Mouse (Mus musculus): ENCODE measurements around the gene Bglap2. TPM values are rescaled to one million over a fixed set of nuclear protein-coding genes. Genes with fewer than 3 reads are reported as not detected.
A peak's percentile ranks its signal among the peaks of the same experiment; 100 is the strongest.

Bglap2 gene
- polyA plus RNA-seq, 1 experiment from 2014 or later = not detected

DNA sequence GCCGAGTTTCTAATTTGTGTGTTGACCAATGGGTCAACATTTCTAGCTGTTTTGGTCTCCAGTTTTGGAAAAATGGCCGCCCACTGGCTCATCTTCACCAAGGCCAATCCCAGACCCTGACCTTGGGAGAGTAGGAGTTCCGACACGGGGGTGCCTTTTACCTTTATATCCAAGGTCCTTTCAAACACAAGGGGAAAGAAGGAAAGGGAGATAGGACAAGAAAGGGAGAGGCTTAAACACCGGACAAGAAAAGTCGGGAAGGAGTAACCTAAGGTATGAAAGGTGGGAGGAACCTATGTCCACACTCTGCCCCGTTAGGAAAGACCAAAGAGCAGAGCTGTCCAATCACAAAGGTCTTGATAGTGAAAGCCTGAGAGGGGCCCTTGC, 32.1 kb upstream of the Bglap2 start:
- Histone ChIP-seq H3K9me3 (replicated peaks) (no peaks in the 10 kb centered on the region), H3K9ac (peak overlapping the region; percentile 18; the same call in 1 of the 2 replicates), H3K4me2 (peak overlapping the region; percentile 75), H3K4me1 (replicated peaks) (peaks cover 31% of the 10 kb centered on the region), H3K27me3 (no peaks in the 10 kb centered on the region), H3K27ac (peak overlapping the region; percentile 96), H3K4me3 (peak overlapping the region; percentile 68), H3K36me3 (peaks cover 23% of the 10 kb centered on the region; the same call in 1 of the 2 replicates)
- no peak for ATAC-seq (replicated peaks; ENCODE audit: insufficient number of reproducible peaks, insufficient read depth, low FRiP score, low read depth)
- 19% methylated on average over 7 of the region's 7 CpGs for WGBS

DNA sequence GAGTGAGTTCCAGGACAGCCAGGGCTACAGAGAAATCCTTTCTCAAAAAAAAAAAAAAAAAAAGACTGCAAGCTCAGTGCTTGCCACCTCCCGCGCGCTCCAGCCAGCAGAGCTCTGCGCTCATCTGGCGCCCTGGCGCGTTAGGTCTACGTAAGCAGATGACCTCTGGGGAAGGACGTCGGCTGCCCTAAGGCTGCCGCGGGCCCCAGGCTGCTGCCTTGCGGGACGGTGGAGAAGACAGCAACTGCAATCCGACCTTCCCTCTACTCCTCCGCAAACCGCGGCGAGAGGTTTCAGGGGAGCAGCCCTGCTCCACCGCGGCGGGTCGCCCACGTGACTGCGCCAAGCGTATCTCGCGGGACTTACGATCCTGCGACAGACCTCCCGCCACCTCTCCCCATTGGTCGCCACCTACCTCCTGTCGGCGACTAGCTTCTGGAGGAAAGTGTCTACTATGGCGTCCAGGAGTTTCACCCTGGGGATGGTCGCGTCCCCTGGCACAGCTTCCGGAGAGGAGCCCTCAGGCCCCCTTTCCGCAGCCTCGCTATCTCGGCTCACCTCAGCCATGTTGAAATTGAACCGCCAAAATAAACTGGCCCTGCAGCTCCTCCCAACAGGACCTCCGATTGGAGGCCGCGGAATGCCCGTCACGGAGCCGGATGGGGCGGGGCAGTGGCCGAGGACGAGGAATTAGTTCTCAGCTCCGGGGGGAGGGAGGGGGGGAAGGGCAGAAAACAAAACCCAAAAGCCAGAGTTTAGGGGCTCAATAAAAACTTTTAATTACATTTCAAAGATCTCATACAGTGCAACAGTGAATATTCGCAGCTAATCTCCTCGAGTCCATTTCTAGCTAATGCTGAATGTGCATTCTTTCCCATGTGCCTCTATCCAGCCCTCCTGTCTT, 31.5 kb upstream of the Bglap2 start, which contains the start of gene Pmf1:
Pmf1 (minus strand) TSS at position 591 of the 904 bp plus-strand sequence.
- H3K27me3 ChIP-seq = no peaks in the 10 kb centered on the region
- peak within 1 kb of the TSS; percentile 82 for H3K9ac ChIP-seq
- peak within 1 kb of the TSS; percentile 75 for H3K4me2 ChIP-seq
- H3K27ac ChIP-seq = peak within 1 kb of the TSS; percentile 96
- WGBS = under 1% methylated on average over 54 of the region's 54 CpGs
- peaks cover 31% of the 10 kb centered on the region for H3K4me1 ChIP-seq (replicated peaks)
- peaks cover 18% of the 10 kb centered on the region; the same call in 1 of the 2 replicates for H3K36me3 ChIP-seq
- H3K4me3 ChIP-seq = peak within 1 kb of the TSS; percentile 68
- ATAC-seq (replicated peaks; ENCODE audit: insufficient number of reproducible peaks, insufficient read depth, low FRiP score, low read depth) = peak; percentile 90
- no peaks in the 10 kb centered on the region for H3K9me3 ChIP-seq (replicated peaks)

GRCm38 (mm10) chr3:88408953-88409352, 30.5 kb upstream of the Bglap2 start:
- peaks cover 31% of the 10 kb centered on the region for H3K4me1 ChIP-seq (replicated peaks)
- 47% methylated on average over 5 of the region's 5 CpGs for WGBS
- ATAC-seq (replicated peaks; ENCODE audit: insufficient number of reproducible peaks, insufficient read depth, low FRiP score, low read depth) = no peak
- peak overlapping the region; percentile 82 for H3K9ac ChIP-seq
- peak overlapping the region; percentile 75 for H3K4me2 ChIP-seq
- peak overlapping the region; percentile 68 for H3K4me3 ChIP-seq
- H3K36me3 ChIP-seq = peaks cover 15% of the 10 kb centered on the region; the same call in 1 of the 2 replicates
- H3K27me3 ChIP-seq = no peaks in the 10 kb centered on the region
- no peaks in the 10 kb centered on the region for H3K9me3 ChIP-seq (replicated peaks)
- peak overlapping the region; percentile 96 for H3K27ac ChIP-seq

GRCm38 (mm10) chr3:88407529-88407928, 29.0 kb upstream of the Bglap2 start:
- Histone ChIP-seq H3K4me1 (replicated peaks) (peaks cover 31% of the 10 kb centered on the region), H3K36me3 (peaks cover 12% of the 10 kb centered on the region; the same call in 1 of the 2 replicates), H3K4me2 (no peak overlapping the region), H3K27ac (no peak overlapping the region), H3K9ac (no peak overlapping the region), H3K9me3 (replicated peaks) (no peaks in the 10 kb centered on the region), H3K4me3 (no peak overlapping the region), H3K27me3 (no peaks in the 10 kb centered on the region)
- WGBS = 50% methylated on average over 7 of the region's 7 CpGs
- no peak for ATAC-seq (replicated peaks; ENCODE audit: insufficient number of reproducible peaks, insufficient read depth, low FRiP score, low read depth)

DNA sequence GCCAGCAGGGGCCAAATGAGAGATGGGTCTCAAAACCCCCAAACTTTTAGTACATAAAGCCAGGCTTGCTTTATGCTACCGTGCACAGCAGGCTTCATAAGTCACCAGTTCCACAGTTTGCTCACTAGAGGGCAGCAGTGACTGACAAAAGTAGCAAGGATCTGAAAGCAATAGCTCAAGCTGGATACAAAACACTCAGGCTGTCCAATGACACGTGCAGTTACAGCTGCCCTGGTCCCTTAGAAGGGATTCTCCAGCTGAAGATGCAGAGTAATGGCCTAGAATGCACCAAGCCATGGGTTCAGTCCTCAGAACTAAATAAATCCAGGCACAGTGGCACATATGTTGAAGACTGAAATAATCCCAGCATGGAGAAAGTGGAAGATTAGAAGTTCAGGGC, 28.6 kb upstream of the Bglap2 start:
- WGBS = 0% methylated on average over 2 of the region's 2 CpGs
- Histone ChIP-seq H3K4me1 (replicated peaks) (peaks cover 31% of the 10 kb centered on the region), H3K27ac (no peak overlapping the region), H3K9me3 (replicated peaks) (no peaks in the 10 kb centered on the region), H3K4me3 (no peak overlapping the region), H3K27me3 (no peaks in the 10 kb centered on the region), H3K36me3 (peaks cover 8% of the 10 kb centered on the region; the same call in 1 of the 2 replicates), H3K4me2 (no peak overlapping the region), H3K9ac (no peak overlapping the region)
- no peak for ATAC-seq (replicated peaks; ENCODE audit: insufficient number of reproducible peaks, insufficient read depth, low FRiP score, low read depth)

- 89% methylated on average over 10 of the region's 10 CpGs for WGBS
- ATAC-seq (replicated peaks; ENCODE audit: insufficient number of reproducible peaks, insufficient read depth, low FRiP score, low read depth) = no peak
Observed at GRCm38 (mm10) chr3:88403522-88404230, 25.2 kb upstream of the Bglap2 start.

DNA sequence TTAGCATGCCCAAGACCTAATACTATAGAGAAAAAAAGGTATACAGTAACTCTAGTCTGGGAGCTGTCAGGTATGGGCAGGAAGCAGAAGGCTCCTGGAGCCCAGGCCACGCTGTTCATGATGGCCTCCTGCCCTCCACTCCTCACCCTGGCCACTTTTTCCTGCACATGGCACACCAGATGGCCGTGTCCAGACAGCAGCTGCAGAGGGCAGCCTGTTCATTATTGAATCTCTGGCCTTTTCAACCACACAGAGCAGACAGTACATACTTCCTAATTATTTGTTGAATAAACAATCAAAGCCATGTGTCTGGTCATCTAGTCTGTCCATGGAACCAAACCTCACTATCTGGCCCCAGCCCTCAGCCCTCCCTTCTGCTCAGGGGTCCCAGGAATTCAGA, 20.2 kb upstream of the Bglap2 start:
- no peak overlapping the region for H3K4me2 ChIP-seq
- H3K9ac ChIP-seq = no peak overlapping the region
- H3K36me3 ChIP-seq = peaks cover 17% of the 10 kb centered on the region
- no peak overlapping the region for H3K4me3 ChIP-seq
- no peak overlapping the region for H3K27ac ChIP-seq
- no peak for ATAC-seq (replicated peaks; ENCODE audit: insufficient number of reproducible peaks, insufficient read depth, low FRiP score, low read depth)
- no peaks in the 10 kb centered on the region for H3K4me1 ChIP-seq (replicated peaks)
- 82% methylated on average over 2 of the region's 2 CpGs for WGBS
- H3K27me3 ChIP-seq = no peaks in the 10 kb centered on the region
- no peaks in the 10 kb centered on the region for H3K9me3 ChIP-seq (replicated peaks)

More at GRCm38 (mm10) chr3:88403522-88404230, 25.2 kb upstream of the Bglap2 start:
- Histone ChIP-seq H3K9ac (no peak overlapping the region), H3K4me3 (no peak overlapping the region), H3K4me1 (replicated peaks) (peaks cover 15% of the 10 kb centered on the region), H3K4me2 (no peak overlapping the region), H3K27me3 (no peaks in the 10 kb centered on the region), H3K36me3 (peaks cover 6% of the 10 kb centered on the region; the same call in 1 of the 2 replicates), H3K9me3 (replicated peaks) (no peaks in the 10 kb centered on the region), H3K27ac (no peak overlapping the region)

DNA sequence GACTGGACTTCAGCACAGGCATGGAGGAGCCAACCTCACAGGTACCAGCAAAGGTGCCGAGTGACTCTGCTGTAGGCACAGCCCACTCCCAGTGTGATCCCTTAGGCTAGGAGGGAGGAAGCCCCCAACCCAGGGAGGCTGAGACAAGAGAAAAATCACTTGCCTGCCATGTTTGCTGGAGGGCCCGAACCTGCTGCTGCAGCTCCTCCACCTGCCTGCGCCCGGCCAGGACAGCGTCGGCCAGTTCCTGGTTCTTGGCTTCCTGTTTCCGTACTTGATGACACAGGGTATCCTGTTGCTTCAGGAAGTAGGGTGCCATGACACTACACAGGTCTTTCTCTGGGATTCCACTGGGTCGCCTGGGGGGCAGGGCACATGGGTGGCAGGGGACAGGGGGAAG, 17.2 kb upstream of the Bglap2 start:
- no peaks in the 10 kb centered on the region for H3K27me3 ChIP-seq
- no peaks in the 10 kb centered on the region for H3K9me3 ChIP-seq (replicated peaks)
- H3K4me3 ChIP-seq = no peak overlapping the region
- WGBS = 89% methylated on average over 8 of the region's 8 CpGs
- no peak overlapping the region for H3K4me2 ChIP-seq
- H3K36me3 ChIP-seq = peaks cover 15% of the 10 kb centered on the region
- no peak overlapping the region for H3K27ac ChIP-seq
- no peaks in the 10 kb centered on the region for H3K4me1 ChIP-seq (replicated peaks)
- H3K9ac ChIP-seq = no peak overlapping the region
- ATAC-seq (replicated peaks; ENCODE audit: insufficient number of reproducible peaks, insufficient read depth, low FRiP score, low read depth) = no peak

DNA sequence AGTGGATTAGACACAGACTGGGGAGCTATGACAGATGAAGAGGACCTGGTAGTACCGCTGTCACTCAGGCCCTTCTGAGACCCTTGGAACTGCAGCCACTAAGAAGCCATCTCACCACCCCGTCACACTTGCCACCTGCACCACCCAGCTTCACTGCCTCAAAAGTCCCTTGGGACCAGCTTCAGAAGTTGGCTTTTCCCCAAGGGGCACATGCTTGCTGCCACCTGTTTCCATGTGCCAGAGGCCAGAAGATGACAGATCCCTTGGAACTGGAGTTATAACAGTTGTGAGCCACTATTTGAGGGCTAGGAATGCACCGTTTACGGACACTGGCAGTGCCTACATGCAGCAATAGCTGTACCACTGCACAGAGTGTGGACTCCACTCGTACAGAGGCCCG, 16.8 kb upstream of the Bglap2 start:
- H3K27me3 ChIP-seq = no peaks in the 10 kb centered on the region
- H3K4me3 ChIP-seq = no peak overlapping the region
- no peak for ATAC-seq (replicated peaks; ENCODE audit: insufficient number of reproducible peaks, insufficient read depth, low FRiP score, low read depth)
- no peak overlapping the region for H3K4me2 ChIP-seq
- H3K36me3 ChIP-seq = peaks cover 17% of the 10 kb centered on the region
- WGBS = 93% methylated on average over 6 of the region's 6 CpGs
- H3K9me3 ChIP-seq (replicated peaks) = no peaks in the 10 kb centered on the region
- H3K4me1 ChIP-seq (replicated peaks) = no peaks in the 10 kb centered on the region
- H3K27ac ChIP-seq = no peak overlapping the region
- H3K9ac ChIP-seq = no peak overlapping the region

- no peak overlapping the region for H3K27ac ChIP-seq
- H3K9me3 ChIP-seq (replicated peaks) = no peaks in the 10 kb centered on the region
- H3K9ac ChIP-seq = no peak overlapping the region
- ATAC-seq (replicated peaks; ENCODE audit: insufficient number of reproducible peaks, insufficient read depth, low FRiP score, low read depth) = 0 out of 2 replicates have a peak, but pooled peaks have one; percentile 35
- peaks cover 17% of the 10 kb centered on the region for H3K36me3 ChIP-seq
- 79% methylated on average over 9 of the region's 9 CpGs for WGBS
- no peak overlapping the region for H3K4me2 ChIP-seq
- H3K27me3 ChIP-seq = no peaks in the 10 kb centered on the region
- no peak overlapping the region for H3K4me3 ChIP-seq
- H3K4me1 ChIP-seq (replicated peaks) = no peaks in the 10 kb centered on the region
Observed at GRCm38 (mm10) chr3:88393776-88394375, 15.4 kb upstream of the Bglap2 start.

DNA sequence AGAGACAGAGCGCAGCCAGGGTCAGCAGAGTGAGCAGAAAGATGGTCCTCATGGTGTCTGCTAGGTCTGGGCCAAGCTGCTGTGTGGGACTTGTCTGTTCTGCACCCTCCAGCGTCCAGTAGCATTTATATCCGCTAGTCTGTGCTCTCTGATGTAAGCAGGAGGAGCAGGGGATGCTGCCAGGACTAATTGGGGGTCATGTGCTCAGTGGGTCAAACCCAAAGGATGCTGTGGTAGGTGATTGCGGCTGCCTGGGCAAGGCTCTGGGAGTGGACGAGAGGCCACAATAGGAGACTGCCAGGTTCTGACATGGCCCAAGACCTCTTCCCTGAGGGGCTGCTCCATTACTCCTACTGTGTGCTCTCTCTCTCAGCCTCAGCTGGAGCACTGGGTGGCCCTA, 5.9 kb upstream of the Bglap2 start, which contains the start of gene Bglap:
Bglap (minus strand) TSS at position 101 of the 400 bp plus-strand sequence.
- no peak for ATAC-seq (replicated peaks; ENCODE audit: insufficient number of reproducible peaks, insufficient read depth, low FRiP score, low read depth)
- H3K9me3 ChIP-seq (replicated peaks) = no peaks in the 10 kb centered on the region
- 75% methylated on average over 5 of the region's 5 CpGs for WGBS

More for the DNA sequence above, 5.9 kb upstream of the Bglap2 start, which contains the start of gene Bglap:
- no peak within 1 kb of the TSS for H3K4me3 ChIP-seq
- no peak within 1 kb of the TSS for H3K27ac ChIP-seq
- no peaks in the 10 kb centered on the region for H3K36me3 ChIP-seq
- H3K4me1 ChIP-seq (replicated peaks) = peaks cover 3% of the 10 kb centered on the region; the same call in 1 of the 2 replicates
- H3K4me2 ChIP-seq = no peak within 1 kb of the TSS
- no peak within 1 kb of the TSS for H3K9ac ChIP-seq
- H3K27me3 ChIP-seq = no peaks in the 10 kb centered on the region
